Mouse (Mus musculus): Measurements from ENCODE around the gene Gm30302.

The Gm30302 gene

GRCm38 (mm10) chr13:49738011-49738410, 60.8 kb downstream of the Gm30302 start:
- DNase-seq (ENCODE audit: low read depth), result no peak

- DNase-seq (ENCODE audit: low read depth), result no peak
Measured at GRCm38 (mm10) chr13:49736430-49736829, 62.4 kb downstream of the Gm30302 start.

Measured in NIH3T3 (cell line).